Mouse (Mus musculus): Measurements from ENCODE around the gene Grb10. TPM values are rescaled to one million over a fixed set of nuclear protein-coding genes. Genes with fewer than 3 reads are reported as not detected.
A peak's percentile ranks its signal among the peaks of the same experiment; 100 is the strongest.

Grb10 gene
- 644 and 734 TPM in 2 replicates for polyA plus RNA-seq (2012; rRNA removed)
- polyA plus RNA-seq (2014; fragmentation: Nextera tagmentation; extraction: Ambion mirVana) = 239 and 243 TPM in 2 replicates

DNA sequence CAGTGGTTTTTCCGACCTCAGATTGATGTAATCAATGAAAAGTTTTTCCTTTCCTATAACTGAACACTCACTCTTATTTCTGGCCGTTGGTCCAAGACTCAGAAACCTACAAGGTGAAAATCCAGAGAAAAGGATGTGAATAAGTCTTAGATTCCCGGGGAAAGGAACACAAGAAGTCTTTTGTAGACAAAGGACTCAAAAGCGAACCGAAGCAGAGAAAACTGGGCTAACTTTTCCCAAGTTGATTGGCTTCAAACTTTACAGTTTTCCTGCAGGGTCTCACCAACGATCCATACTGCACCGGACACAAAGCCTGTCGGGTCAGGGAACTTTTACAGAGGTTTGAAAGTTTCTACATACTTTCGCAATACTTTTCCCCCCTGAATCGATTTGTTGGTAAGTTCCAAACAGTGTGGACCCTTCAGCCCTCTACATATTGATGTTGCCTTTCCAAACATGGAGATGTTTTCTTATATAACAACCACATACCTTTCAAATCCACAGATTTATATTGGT, at the start of gene Grb10:
Gene Grb10 (minus strand): TSS at position 214 of the 516 bp plus-strand sequence.
- H3K27me3 ChIP-seq (ENCODE audit: control insufficient read depth, insufficient read depth, low read length) = peaks cover 57% of the 10 kb centered on the region
- TF ChIP-seq POLR2A (IDR thresholded peaks at IDR 0.05; ENCODE audit: borderline replicate concordance, extremely low read depth, insufficient read depth, insufficient read length) = no peak

DNA sequence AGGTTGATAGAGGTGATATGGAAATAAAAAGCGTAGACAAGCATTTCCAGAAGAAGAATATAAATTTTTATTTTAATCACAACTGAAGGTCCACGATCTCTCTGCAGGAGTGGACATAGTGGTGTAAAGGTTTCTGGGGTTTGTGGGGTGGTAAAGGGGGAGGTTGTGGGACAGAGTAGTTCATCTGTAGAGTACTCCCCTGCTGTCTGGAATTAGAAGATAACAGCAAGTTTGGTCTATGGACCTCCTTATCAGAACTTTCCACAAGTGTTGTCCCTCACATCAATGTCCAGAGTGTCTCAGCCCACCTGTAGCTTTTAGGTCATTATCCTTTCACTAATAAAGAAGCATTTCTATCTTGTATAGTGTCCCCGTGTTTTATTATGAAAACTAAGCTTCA, 43.2 kb upstream of the Grb10 start:
- Histone ChIP-seq H3K9me3 (ENCODE audit: control insufficient read depth, low read length) (peaks cover 2% of the 10 kb centered on the region; the same call in 1 of the 2 replicates), H3K27ac (replicated peaks; ENCODE audit: low read depth, low read length) (no peak overlapping the region), H3K4me2 (replicated peaks; ENCODE audit: low read depth, low read length, severe bottlenecking) (no peak overlapping the region), H3K9ac (ENCODE audit: low read depth, low read length, severe bottlenecking) (no peak overlapping the region), H3K36me3 (ENCODE audit: control insufficient read depth, insufficient read depth, low read length) (no peaks in the 10 kb centered on the region), H3K4me3 (replicated peaks; ENCODE audit: low read length) (no peak overlapping the region), H3K27me3 (ENCODE audit: control insufficient read depth, insufficient read depth, low read length) (no peaks in the 10 kb centered on the region), H3K4me1 (ENCODE audit: control insufficient read depth, insufficient read depth, low read length) (no peaks in the 10 kb centered on the region)
- DNase-seq (ENCODE audit: low spot score) (no peak), ATAC-seq (ENCODE audit: low FRiP score, low read depth) (no peak)
- TF ChIP-seq POLR2A (IDR thresholded peaks at IDR 0.05; ENCODE audit: borderline replicate concordance, extremely low read depth, insufficient read depth, insufficient read length) = no peak
- WGBS = 80% methylated on average over 3 of the region's 3 CpGs

More for the DNA sequence above, at the start of gene Grb10:
- ATAC-seq (ENCODE audit: low FRiP score, low read depth) = no peak
- Histone ChIP-seq H3K4me1 (ENCODE audit: control insufficient read depth, insufficient read depth, low read length) (no peaks in the 10 kb centered on the region; the same call in 1 of the 2 replicates), H3K9me3 (ENCODE audit: control insufficient read depth, low read length) (no peaks in the 10 kb centered on the region), H3K4me2 (replicated peaks; ENCODE audit: low read depth, low read length, severe bottlenecking) (peak within 1 kb of the TSS; percentile 52), H3K9ac (ENCODE audit: low read depth, low read length, severe bottlenecking) (peak within 1 kb of the TSS; percentile 98), H3K36me3 (ENCODE audit: control insufficient read depth, insufficient read depth, low read length) (no peaks in the 10 kb centered on the region), H3K27ac (replicated peaks; ENCODE audit: low read depth, low read length) (peak within 1 kb of the TSS; percentile 96), H3K4me3 (replicated peaks; ENCODE audit: low read length) (peak within 1 kb of the TSS; percentile 61)
- DNase-seq (ENCODE audit: low spot score) = no peak
- 29% methylated on average over 10 of the region's 10 CpGs for WGBS

DNA sequence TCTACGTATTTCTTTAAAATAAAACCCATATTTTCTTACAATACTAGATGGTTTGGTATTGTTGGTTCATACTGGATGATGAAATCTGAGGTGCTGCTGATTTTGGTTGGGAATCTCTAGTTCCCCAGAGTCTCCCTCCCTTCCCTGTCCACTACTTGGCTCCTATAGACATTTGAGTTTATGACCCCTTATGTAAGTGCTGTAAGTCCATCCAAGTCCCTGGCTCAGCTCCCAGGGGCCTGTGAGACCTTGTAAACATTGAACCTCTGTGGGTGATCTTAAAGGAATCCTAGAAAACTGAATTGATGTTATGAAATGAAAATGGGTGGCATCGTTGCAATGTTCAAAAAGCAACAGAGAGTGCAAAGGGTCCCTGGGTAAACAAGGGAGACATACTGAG, 40.7 kb upstream of the Grb10 start:
- ATAC-seq (ENCODE audit: low FRiP score, low read depth) (no peak), DNase-seq (ENCODE audit: low spot score) (no peak)
- Histone ChIP-seq H3K4me2 (replicated peaks; ENCODE audit: low read depth, low read length, severe bottlenecking) (no peak overlapping the region), H3K9me3 (ENCODE audit: control insufficient read depth, low read length) (peaks cover 2% of the 10 kb centered on the region; the same call in 1 of the 2 replicates), H3K27me3 (ENCODE audit: control insufficient read depth, insufficient read depth, low read length) (no peaks in the 10 kb centered on the region), H3K36me3 (ENCODE audit: control insufficient read depth, insufficient read depth, low read length) (no peaks in the 10 kb centered on the region), H3K27ac (replicated peaks; ENCODE audit: low read depth, low read length) (no peak overlapping the region), H3K4me1 (ENCODE audit: control insufficient read depth, insufficient read depth, low read length) (no peaks in the 10 kb centered on the region), H3K4me3 (replicated peaks; ENCODE audit: low read length) (no peak overlapping the region), H3K9ac (ENCODE audit: low read depth, low read length, severe bottlenecking) (no peak overlapping the region)
- WGBS = 88% methylated on average over 2 of the region's 2 CpGs
- no peak for TF ChIP-seq POLR2A (IDR thresholded peaks at IDR 0.05; ENCODE audit: borderline replicate concordance, extremely low read depth, insufficient read depth, insufficient read length)

DNA sequence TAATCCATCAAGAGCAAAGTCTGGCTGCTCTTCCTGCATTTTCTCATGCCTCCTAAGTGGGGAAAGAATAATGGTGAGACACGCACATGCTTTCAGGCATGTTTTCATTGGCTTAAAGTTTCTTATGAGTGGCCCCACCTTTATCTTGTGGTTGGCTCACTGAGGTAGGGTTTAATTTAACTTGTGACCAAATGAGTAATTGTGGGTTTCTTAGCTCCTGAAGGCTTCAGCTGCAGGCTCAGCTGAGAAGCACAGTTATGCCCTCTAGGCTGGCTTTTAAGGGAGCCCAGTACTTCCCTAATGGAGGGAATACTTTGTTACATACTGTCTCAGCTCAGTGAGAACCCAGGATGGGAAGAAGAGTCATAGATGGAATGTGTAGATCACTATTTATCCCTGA, 37.0 kb upstream of the Grb10 start:
- ATAC-seq (ENCODE audit: low FRiP score, low read depth) (no peak), DNase-seq (ENCODE audit: low spot score) (no peak)
- H3K4me1 ChIP-seq (ENCODE audit: control insufficient read depth, insufficient read depth, low read length) = no peaks in the 10 kb centered on the region
- no peak overlapping the region for H3K27ac ChIP-seq (replicated peaks; ENCODE audit: low read depth, low read length)
- no peaks in the 10 kb centered on the region for H3K27me3 ChIP-seq (ENCODE audit: control insufficient read depth, insufficient read depth, low read length)
- TF ChIP-seq POLR2A (IDR thresholded peaks at IDR 0.05; ENCODE audit: borderline replicate concordance, extremely low read depth, insufficient read depth, insufficient read length) = no peak
- no peaks in the 10 kb centered on the region for H3K9me3 ChIP-seq (ENCODE audit: control insufficient read depth, low read length)
- no peak overlapping the region for H3K9ac ChIP-seq (ENCODE audit: low read depth, low read length, severe bottlenecking)
- no peaks in the 10 kb centered on the region for H3K36me3 ChIP-seq (ENCODE audit: control insufficient read depth, insufficient read depth, low read length)
- H3K4me3 ChIP-seq (replicated peaks; ENCODE audit: low read length) = no peak overlapping the region
- WGBS = 96% methylated on average over 1 of the region's 1 CpGs
- no peak overlapping the region for H3K4me2 ChIP-seq (replicated peaks; ENCODE audit: low read depth, low read length, severe bottlenecking)

GRCm38 (mm10) chr11:12073394-12074226, 35.1 kb upstream of the Grb10 start:
- no peaks in the 10 kb centered on the region for H3K9me3 ChIP-seq (ENCODE audit: control insufficient read depth, low read length)
- ATAC-seq (ENCODE audit: low FRiP score, low read depth) (no peak), DNase-seq (ENCODE audit: low spot score) (no peak)
- H3K36me3 ChIP-seq (ENCODE audit: control insufficient read depth, insufficient read depth, low read length) = no peaks in the 10 kb centered on the region
- H3K4me1 ChIP-seq (ENCODE audit: control insufficient read depth, insufficient read depth, low read length) = no peaks in the 10 kb centered on the region
- no peak for TF ChIP-seq POLR2A (IDR thresholded peaks at IDR 0.05; ENCODE audit: borderline replicate concordance, extremely low read depth, insufficient read depth, insufficient read length)
- H3K4me2 ChIP-seq (replicated peaks; ENCODE audit: low read depth, low read length, severe bottlenecking) = no peak overlapping the region
- H3K27ac ChIP-seq (replicated peaks; ENCODE audit: low read depth, low read length) = no peak overlapping the region
- H3K4me3 ChIP-seq (replicated peaks; ENCODE audit: low read length) = no peak overlapping the region
- no peak overlapping the region for H3K9ac ChIP-seq (ENCODE audit: low read depth, low read length, severe bottlenecking)
- WGBS = 77% methylated on average over 6 of the region's 6 CpGs
- H3K27me3 ChIP-seq (ENCODE audit: control insufficient read depth, insufficient read depth, low read length) = no peaks in the 10 kb centered on the region
